Mouse (Mus musculus): ENCODE results near the gene Gpat2. TPM values are rescaled to one million over a fixed set of nuclear protein-coding genes. Genes with fewer than 3 reads are reported as not detected.

The Gpat2 gene
- polyA plus RNA-seq (2012; ENCODE audit: low replicate concordance): 0.15 TPM in 2 replicates

GRCm38 (mm10) chr2:127424977-127425376 lies at the start of gene Gpat2:
Gene Gpat2, plus strand, starts transcription at chr2:127425199.

GRCm38 (mm10) chr2:127444055-127444789 lies 19.2 kb downstream of the Gpat2 start, which contains the start of gene Fahd2a:
Gene Fahd2a, minus strand, starts transcription at chr2:127444565.

Other genes with a start within 250 kb of the Gpat2 start
- gene 1810024B03Rik, start 216.9 kb upstream of the Gpat2 start, polyA plus RNA-seq (2012; ENCODE audit: low replicate concordance): 0.47 TPM in 1 of 2 replicates, not detected in the other
- gene Snrnp200, start 216.8 kb upstream of the Gpat2 start, polyA plus RNA-seq (2012; ENCODE audit: low replicate concordance): 3.1 and 13.9 TPM in 2 replicates
- 10.1 and 19.2 TPM in 2 replicates for gene Ciao1, start 177.4 kb upstream of the Gpat2 start, polyA plus RNA-seq (2012; ENCODE audit: low replicate concordance)
- 40.5 and 112 TPM in 2 replicates for gene Tmem127, start 177.3 kb upstream of the Gpat2 start, polyA plus RNA-seq (2012; ENCODE audit: low replicate concordance)
- gene Stard7, start 155.0 kb upstream of the Gpat2 start, polyA plus RNA-seq (2012; ENCODE audit: low replicate concordance): 34.0 and 55.3 TPM in 2 replicates
- 11.8 and 12.4 TPM in 2 replicates for gene Dusp2, start 89.0 kb upstream of the Gpat2 start, polyA plus RNA-seq (2012; ENCODE audit: low replicate concordance)
- gene Astl, start 86.6 kb upstream of the Gpat2 start, polyA plus RNA-seq (2012; ENCODE audit: low replicate concordance): not detected in 2 replicates
- 0.05 and 0.15 TPM in 2 replicates for gene Adra2b, start 62.0 kb upstream of the Gpat2 start, polyA plus RNA-seq (2012; ENCODE audit: low replicate concordance)
- gene Fahd2a, start 19.4 kb downstream of the Gpat2 start, polyA plus RNA-seq (2012; ENCODE audit: low replicate concordance): 15.9 and 24.4 TPM in 2 replicates
- 0.36 and 0.48 TPM in 2 replicates for gene Kcnip3, start 96.9 kb downstream of the Gpat2 start, polyA plus RNA-seq (2012; ENCODE audit: low replicate concordance)
- gene Prom2, start 116.3 kb downstream of the Gpat2 start, polyA plus RNA-seq (2012; ENCODE audit: low replicate concordance): not detected in 2 replicates
- 0.23 and 0.36 TPM in 2 replicates for gene Zfp661, start 161.9 kb downstream of the Gpat2 start, polyA plus RNA-seq (2012; ENCODE audit: low replicate concordance)
- 94.3 and 104 TPM in 2 replicates for gene Mrps5, start 162.0 kb downstream of the Gpat2 start, polyA plus RNA-seq (2012; ENCODE audit: low replicate concordance)
- gene Mal, start 231.5 kb downstream of the Gpat2 start, polyA plus RNA-seq (2012; ENCODE audit: low replicate concordance): 3.0 TPM in 1 of 2 replicates, not detected in the other

All from leukemia stem cell, adult 10-12 weeks (primary cell).